Mouse (Mus musculus): ENCODE measurements around the gene Zp1. TPM values are rescaled to one million over a fixed set of nuclear protein-coding genes. Genes with fewer than 3 reads are reported as not detected.
A peak's percentile ranks its signal among the peaks of the same experiment; 100 is the strongest.

The Zp1 gene
- total RNA-seq, 1 experiment, result 0.09 TPM

GRCm38 (mm10) chr19:10959085-10959977 is 38.9 kb upstream of the Zp1 start:
- H3K4me3 ChIP-seq (ENCODE audit: insufficient read depth in 1 of 2, low read depth in 1 of 2, low read length in 2 of 2, poor library complexity in 1 of 2, severe bottlenecking in 1 of 2), result no peak overlapping the region
- no peak overlapping the region for H3K27ac ChIP-seq (ENCODE audit: insufficient read depth, low read depth, low read length, poor library complexity, severe bottlenecking)
- H3K4me1 ChIP-seq (ENCODE audit: control insufficient read depth in 2 of 2, insufficient read depth in 2 of 2, low read length in 2 of 2, poor library complexity in 1 of 2), result peaks cover 0 to 3% of the 10 kb centered on the region in 2 experiments; a peak in 1 of 4 replicates
- DNase-seq (ENCODE audit: low read depth, low spot score), result peak; percentile 55
- no peaks in the 10 kb centered on the region for H3K9me3 ChIP-seq (ENCODE audit: control insufficient read depth, insufficient read depth, low read depth, low read length)
- no peak overlapping the region for H3K9ac ChIP-seq (ENCODE audit: insufficient read depth, low read depth, low read length, poor library complexity, severe bottlenecking)
- TF ChIP-seq ZNF384 (IDR thresholded peaks at IDR 0.05; ENCODE audit: low read depth, low read length) (no peak), HCFC1 (IDR thresholded peaks at IDR 0.05; ENCODE audit: borderline replicate concordance, insufficient read depth, low read length) (no peak), ZC3H11A (IDR thresholded peaks at IDR 0.05; ENCODE audit: borderline replicate concordance, low read depth, low read length) (peak; percentile 66; the same call in 1 of the 2 replicates)
- in situ Hi-C loops (cut with MboI; ENCODE audit: low sequenced_read_pairs in 2 of 2, unreplicated experiment in 2 of 2), result loop anchor here in 1 of 2 experiments (25.0 kb wide), 1 partner anchor 247 kb away; no protein-coding TSS in a partner anchor
- no peaks in the 10 kb centered on the region for H3K36me3 ChIP-seq (ENCODE audit: control insufficient read depth, insufficient read depth, low read length, poor library complexity, severe bottlenecking)

GRCm38 (mm10) chr19:10952021-10952939 is 31.8 kb upstream of the Zp1 start:
- DNase-seq (ENCODE audit: low read depth, low spot score), result no peak
- TF ChIP-seq HCFC1 (IDR thresholded peaks at IDR 0.05; ENCODE audit: borderline replicate concordance, insufficient read depth, low read length) (no peak), CHD2 (IDR thresholded peaks at IDR 0.05; ENCODE audit: low read depth, low read length) (no peak), MAFK (IDR thresholded peaks at IDR 0.05; ENCODE audit: insufficient read depth, low read depth, low read length) (peak; percentile 62; the same call in 1 of the 2 replicates), ZNF384 (IDR thresholded peaks at IDR 0.05; ENCODE audit: low read depth, low read length) (no peak), ZC3H11A (IDR thresholded peaks at IDR 0.05; ENCODE audit: borderline replicate concordance, low read depth, low read length) (no peak)
- Histone ChIP-seq H3K9ac (ENCODE audit: insufficient read depth, low read depth, low read length, poor library complexity, severe bottlenecking) (no peak overlapping the region), H3K36me3 (ENCODE audit: control insufficient read depth, insufficient read depth, low read length, poor library complexity, severe bottlenecking) (no peaks in the 10 kb centered on the region), H3K9me3 (ENCODE audit: control insufficient read depth, insufficient read depth, low read depth, low read length) (no peaks in the 10 kb centered on the region), H3K4me1 (ENCODE audit: control insufficient read depth in 2 of 2, insufficient read depth in 2 of 2, low read length in 2 of 2, poor library complexity in 1 of 2) (peaks cover 6 to 10% of the 10 kb centered on the region in 2 experiments; a peak in 3 of 4 replicates), H3K4me3 (ENCODE audit: insufficient read depth in 1 of 2, low read depth in 1 of 2, low read length in 2 of 2, poor library complexity in 1 of 2, severe bottlenecking in 1 of 2) (no peak overlapping the region), H3K27ac (ENCODE audit: insufficient read depth, low read depth, low read length, poor library complexity, severe bottlenecking) (no peak overlapping the region)
- in situ Hi-C loops (cut with MboI; ENCODE audit: low sequenced_read_pairs in 2 of 2, unreplicated experiment in 2 of 2), result loop anchor here in 1 of 2 experiments (25.0 kb wide), 1 partner anchor 240 kb away; no protein-coding TSS in a partner anchor

GRCm38 (mm10) chr19:10949558-10949957 is 29.1 kb upstream of the Zp1 start:
- H3K27ac ChIP-seq (ENCODE audit: insufficient read depth, low read depth, low read length, poor library complexity, severe bottlenecking), result no peak overlapping the region; the same call in 1 of the 2 replicates
- peak overlapping the region; percentile 63; the same call in 1 of the 2 replicates for H3K9ac ChIP-seq (ENCODE audit: insufficient read depth, low read depth, low read length, poor library complexity, severe bottlenecking)
- peaks cover 16% of the 10 kb centered on the region for H3K36me3 ChIP-seq (ENCODE audit: control insufficient read depth, insufficient read depth, low read length, poor library complexity, severe bottlenecking)
- H3K4me3 ChIP-seq (ENCODE audit: insufficient read depth in 1 of 2, low read depth in 1 of 2, low read length in 2 of 2, poor library complexity in 1 of 2, severe bottlenecking in 1 of 2), result peak overlapping the region; percentile 17 to 68; a peak in 3 of 4 replicates
- H3K4me1 ChIP-seq (ENCODE audit: control insufficient read depth in 2 of 2, insufficient read depth in 2 of 2, low read length in 2 of 2, poor library complexity in 1 of 2), result peaks cover 7 to 17% of the 10 kb centered on the region in 2 experiments; a peak in 3 of 4 replicates
- TF ChIP-seq ZC3H11A (IDR thresholded peaks at IDR 0.05; ENCODE audit: borderline replicate concordance, low read depth, low read length), result no peak
- TF ChIP-seq HCFC1 (IDR thresholded peaks at IDR 0.05; ENCODE audit: borderline replicate concordance, insufficient read depth, low read length), result no peak
- no peak for TF ChIP-seq ZNF384 (IDR thresholded peaks at IDR 0.05; ENCODE audit: low read depth, low read length)
- TF ChIP-seq MAFK (IDR thresholded peaks at IDR 0.05; ENCODE audit: insufficient read depth, low read depth, low read length), result no peak
- no peak for TF ChIP-seq CHD2 (IDR thresholded peaks at IDR 0.05; ENCODE audit: low read depth, low read length)
- in situ Hi-C loops (cut with MboI; ENCODE audit: low sequenced_read_pairs in 2 of 2, unreplicated experiment in 2 of 2), result no loop called here
- H3K9me3 ChIP-seq (ENCODE audit: control insufficient read depth, insufficient read depth, low read depth, low read length), result no peaks in the 10 kb centered on the region
- DNase-seq (ENCODE audit: low read depth, low spot score), result no peak

GRCm38 (mm10) chr19:10949112-10949511 is 28.7 kb upstream of the Zp1 start, which contains the start of gene Ccdc86:
TSS of gene Ccdc86 (minus strand) at chr19:10949266.
- Histone ChIP-seq H3K9me3 (ENCODE audit: control insufficient read depth, insufficient read depth, low read depth, low read length) (no peaks in the 10 kb centered on the region), H3K4me1 (ENCODE audit: control insufficient read depth in 2 of 2, insufficient read depth in 2 of 2, low read length in 2 of 2, poor library complexity in 1 of 2) (peaks cover 7 to 17% of the 10 kb centered on the region in 2 experiments; a peak in 3 of 4 replicates), H3K4me3 (ENCODE audit: insufficient read depth in 1 of 2, low read depth in 1 of 2, low read length in 2 of 2, poor library complexity in 1 of 2, severe bottlenecking in 1 of 2) (peak within 1 kb of the TSS; percentile 68 to 89), H3K9ac (ENCODE audit: insufficient read depth, low read depth, low read length, poor library complexity, severe bottlenecking) (peak within 1 kb of the TSS; percentile 89), H3K27ac (ENCODE audit: insufficient read depth, low read depth, low read length, poor library complexity, severe bottlenecking) (peak within 1 kb of the TSS; percentile 3), H3K36me3 (ENCODE audit: control insufficient read depth, insufficient read depth, low read length, poor library complexity, severe bottlenecking) (peaks cover 21% of the 10 kb centered on the region)
- peak; percentile 97 for DNase-seq (ENCODE audit: low read depth, low spot score)
- TF ChIP-seq MAFK (IDR thresholded peaks at IDR 0.05; ENCODE audit: insufficient read depth, low read depth, low read length) (no peak), HCFC1 (IDR thresholded peaks at IDR 0.05; ENCODE audit: borderline replicate concordance, insufficient read depth, low read length) (peak; percentile 87), CHD2 (IDR thresholded peaks at IDR 0.05; ENCODE audit: low read depth, low read length) (no peak), ZNF384 (IDR thresholded peaks at IDR 0.05; ENCODE audit: low read depth, low read length) (0 out of 2 replicates have a peak, but pooled peaks have one; percentile 34), ZC3H11A (IDR thresholded peaks at IDR 0.05; ENCODE audit: borderline replicate concordance, low read depth, low read length) (no peak)
- in situ Hi-C loops (cut with MboI; ENCODE audit: low sequenced_read_pairs in 2 of 2, unreplicated experiment in 2 of 2), result no loop called here

Data from ES-E14 (cell line).